Mouse (Mus musculus) testis, adult 10 weeks (tissue): ENCODE measurements around the gene Gm10837. TPM values are rescaled to one million over a fixed set of nuclear protein-coding genes. Genes with fewer than 3 reads are reported as not detected.

Experiments
- polyA plus RNA-seq: library from polyadenylated mRNA; stranded (reverse); fragments of 350-450 nt; fragmentation: Illumina TruSeq; extraction: RNeasy Lipid Tissue Mini Kit (QIAGEN cat#74804); gene quantifications from one replicate; pipeline ENCODE4 v1.2.3, GENCODE M21; 2014; ENCODE audit warnings: low read depth, low replicate concordance

The Gm10837 gene
- not detected for polyA plus RNA-seq

GRCm38 (mm10) chr14:122490441-122491328 is at the start of gene Gm10837:
Gene Gm10837 (plus strand): TSS chr14:122490586.

GRCm38 (mm10) chr14:122450496-122451382 is 39.6 kb upstream of the Gm10837 start, which contains the start of gene Gm5089:
Gene Gm5089 (minus strand): TSS chr14:122451115.

DNA sequence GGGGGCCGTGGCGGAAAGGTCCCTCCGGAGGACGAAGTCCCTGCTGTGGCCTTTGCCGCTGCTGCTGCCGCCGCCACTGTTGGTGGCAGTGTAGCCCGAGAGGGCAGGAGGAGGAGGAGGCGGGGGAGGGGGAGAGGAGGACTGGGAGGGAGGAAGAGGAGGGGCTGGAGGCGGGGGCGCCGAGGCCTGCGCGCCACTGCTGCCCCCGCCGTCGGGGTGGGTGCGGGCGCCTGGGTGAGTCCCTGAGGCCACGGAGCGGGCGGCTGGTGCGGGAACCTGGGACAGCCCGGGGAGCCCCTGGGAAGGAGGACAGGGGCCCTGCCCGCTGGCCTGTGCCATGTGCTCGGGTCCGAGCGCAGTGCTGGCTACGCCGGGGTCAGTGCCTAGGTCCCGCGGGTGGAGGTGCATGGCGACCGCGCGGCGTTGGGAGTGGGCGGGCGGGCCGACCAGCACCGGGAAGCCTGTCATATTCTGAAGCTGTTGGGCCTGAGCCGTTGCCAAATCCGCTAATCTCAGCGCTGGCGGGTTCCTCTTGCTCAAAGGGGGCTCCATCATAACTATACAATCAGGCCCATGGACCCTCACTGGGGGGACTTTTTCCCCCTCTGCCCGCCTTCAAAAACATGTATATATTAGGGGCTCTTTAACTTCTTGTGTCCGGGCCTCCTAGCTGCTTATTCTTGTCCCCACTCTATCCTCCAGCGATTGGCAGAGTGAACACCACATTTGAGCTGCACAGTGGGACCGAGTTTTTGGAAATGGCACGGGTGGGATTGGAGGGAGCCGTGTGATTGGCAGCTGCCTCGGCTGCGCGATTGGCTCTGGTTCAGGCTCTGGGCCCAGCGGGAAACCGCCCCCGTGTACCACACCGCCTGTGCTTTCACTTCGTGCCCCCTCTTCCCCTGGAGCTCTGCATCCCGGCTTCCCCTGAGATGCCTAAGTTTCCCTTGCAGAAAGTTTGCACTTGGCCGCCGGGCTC is 25.3 kb upstream of the Gm10837 start, which contains the start of gene Zic5:
Gene Zic5, minus strand, starts transcription at position 915 of the 979 bp plus-strand sequence.

GRCm38 (mm10) chr14:122474891-122475556 is 15.4 kb upstream of the Gm10837 start, which contains the start of gene Zic2:
Gene Zic2 (plus strand): TSS chr14:122475435.

DNA sequence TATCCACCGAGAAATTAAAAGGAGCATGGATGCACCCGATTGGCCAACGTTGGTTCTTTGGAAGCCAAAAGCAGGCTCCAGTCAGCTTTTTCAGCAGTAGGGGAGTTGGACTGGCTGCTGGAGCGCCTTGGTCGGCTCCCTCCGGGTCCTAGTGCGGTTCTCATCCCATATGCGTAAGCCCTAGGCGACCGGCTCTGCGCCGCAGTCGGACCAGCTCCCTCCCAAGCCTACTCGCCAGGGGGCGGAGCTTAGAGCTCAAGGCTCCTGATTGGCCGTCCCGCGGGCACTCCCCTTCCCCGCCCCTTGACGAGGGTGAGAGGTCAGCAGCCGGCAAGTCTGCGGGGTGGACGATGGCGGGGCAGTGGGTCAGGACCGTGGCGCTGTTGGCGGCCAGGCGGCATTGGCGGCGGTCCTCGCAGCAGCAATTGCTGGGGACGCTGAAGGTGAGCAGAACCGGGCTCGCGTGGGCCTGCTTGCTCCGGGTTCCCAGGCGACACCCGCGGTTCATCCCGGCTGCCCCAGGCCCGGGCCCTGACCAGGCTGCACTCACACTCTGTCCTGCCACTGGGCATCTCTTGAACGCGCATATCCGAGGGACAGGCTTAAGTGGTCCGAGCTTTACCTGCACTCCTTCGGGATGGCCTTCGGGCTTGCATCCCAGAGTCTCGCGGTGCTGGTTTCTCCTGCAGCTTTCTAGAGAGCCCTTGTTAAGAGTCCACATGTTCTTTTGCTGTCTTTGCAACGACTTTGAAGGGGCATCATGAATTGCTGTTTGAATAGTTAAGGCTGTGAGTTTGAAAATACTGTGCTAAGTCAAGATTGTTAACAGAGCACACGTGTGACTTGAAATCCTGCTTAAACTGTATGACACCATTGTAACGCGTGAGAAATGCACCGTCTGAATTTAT is 43.9 kb downstream of the Gm10837 start, which contains the start of gene Pcca:
Gene Pcca, plus strand, starts transcription at position 308 of the 908 bp plus-strand sequence.

Other genes starting within 250 kb of the Gm10837 start
- not detected for gene Gm5089, start 39.5 kb upstream of the Gm10837 start, polyA plus RNA-seq
- 5.7 TPM for gene Zic5, start 24.9 kb upstream of the Gm10837 start, polyA plus RNA-seq
- gene Zic2, start 15.2 kb upstream of the Gm10837 start, polyA plus RNA-seq = not detected
- 35.6 TPM for gene Pcca, start 43.7 kb downstream of the Gm10837 start, polyA plus RNA-seq